Mouse (Mus musculus) thymus, adult 2 months (tissue): ENCODE results near the gene Ccdc117.

Source experiments
- CTCF ChIP-seq: fragments of 200-500 bp; IDR thresholded peaks from 2 replicates; pipeline ENCODE4 v1.5.1; 2012; ENCODE audit warnings: mild to moderate bottlenecking, control low read depth, low read length, moderate library complexity, borderline replicate concordance; ENCODE audit not compliant: control insufficient read depth, poor library complexity, insufficient read depth; ENCODE audit errors: extremely low read depth
- POLR2A ChIP-seq: fragments of 200-500 bp; IDR thresholded peaks from 2 replicates; pipeline ENCODE4 v1.6.1; 2012; ENCODE audit warnings: mild to moderate bottlenecking, low read length, control low read depth, moderate library complexity; ENCODE audit not compliant: control insufficient read depth, poor library complexity, insufficient read depth; ENCODE audit errors: extremely low read depth

GRCm38 (mm10) chr11:5516617-5517016, 25.4 kb downstream of the Ccdc117 start:
- no peak for TF ChIP-seq CTCF
- no peak for TF ChIP-seq POLR2A
